Mouse (Mus musculus) limb, embryonic 12.5 days (tissue): Measurements from ENCODE around the gene Baz1b. TPM values are rescaled to one million over a fixed set of nuclear protein-coding genes. Genes with fewer than 3 reads are reported as not detected.

Source experiments
- ATAC-seq: fragments of 200-750 bp; cut with Nextera tagmentation; 2 replicates; pipeline ENCODE4 v1.8.0; 2017; ENCODE audit warnings: low read depth, moderate TSS enrichment; ENCODE audit not compliant: insufficient number of reproducible peaks, insufficient read depth, low FRiP score, low TSS enrichment
- H3K27ac ChIP-seq: fragments of 300-500 bp; sonication (generic); 2 replicates; pipeline ENCODE4 v1.5.1; 2016; ENCODE audit warnings: mild to moderate bottlenecking, moderate library complexity
- H3K27me3 ChIP-seq: fragments of 300-500 bp; sonication (generic); 2 replicates; pipeline ENCODE4 v1.6.1; 2016; ENCODE audit warnings: mild to moderate bottlenecking, moderate library complexity
- H3K36me3 ChIP-seq: fragments of 300-500 bp; sonication (generic); 2 replicates; pipeline ENCODE4 v1.6.1; 2016; ENCODE audit warnings: mild to moderate bottlenecking, moderate library complexity
- H3K4me1 ChIP-seq: fragments of 300-500 bp; sonication (generic); replicated peaks from 2 replicates; pipeline ENCODE4 v1.6.1; 2016
- H3K4me2 ChIP-seq: fragments of 300-500 bp; sonication (generic); 2 replicates; pipeline ENCODE4 v1.6.1; 2016; ENCODE audit warnings: mild to moderate bottlenecking, moderate library complexity
- H3K4me3 ChIP-seq: fragments of 300-500 bp; sonication (generic); replicated peaks from 2 replicates; pipeline ENCODE4 v1.5.1; 2016; ENCODE audit warnings: mild to moderate bottlenecking
- H3K9ac ChIP-seq: fragments of 300-500 bp; sonication (generic); replicated peaks from 2 replicates; pipeline ENCODE4 v1.6.1; 2016; ENCODE audit warnings: mild to moderate bottlenecking, moderate library complexity
- H3K9me3 ChIP-seq: fragments of 300-500 bp; sonication (generic); 2 replicates; pipeline ENCODE4 v1.6.1; 2016; ENCODE audit warnings: mild to moderate bottlenecking, moderate library complexity
- WGBS: fragments of 180-500 bp; shearing (Covaris S2); methylation state at CpG from one replicate; pipeline ENCODE4 v1.1.7; 2016; 5-methylcytosine and 5-hydroxymethylcytosine counted together
- polyA plus RNA-seq: library from polyadenylated mRNA; unstranded; fragments of >200 nt; fragmentation: Nextera tagmentation; extraction: Ambion mirVana; gene quantifications from 2 replicates; pipeline ENCODE4 v1.2.1, GENCODE M21; 2016

Gene Baz1b
- polyA plus RNA-seq, 1 experiment from 2014 or later, result 73.6 TPM

DNA sequence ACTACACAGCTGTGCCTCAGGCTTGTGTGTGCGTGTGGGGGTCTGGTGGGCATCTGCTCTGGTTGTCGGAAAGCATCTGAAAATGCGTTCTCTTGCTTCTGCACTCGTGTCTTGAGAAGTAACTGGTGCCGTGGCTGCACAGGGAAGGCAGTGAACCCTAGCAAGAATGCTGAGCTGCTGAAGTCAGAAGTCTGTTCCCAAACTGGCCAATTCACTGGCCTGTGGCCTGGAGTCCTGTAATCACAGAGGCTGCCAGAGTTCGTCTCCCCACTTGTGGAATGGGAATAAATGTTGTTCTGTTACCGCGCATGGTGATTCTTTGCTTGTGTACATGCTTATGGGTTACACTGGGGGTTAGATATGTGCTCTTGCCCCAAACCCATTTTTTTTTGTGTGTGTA lies 24.7 kb upstream of the Baz1b start:
- Histone ChIP-seq H3K27me3 (no peaks in the 10 kb centered on the region), H3K9ac (no peak overlapping the region), H3K36me3 (peaks cover 64% of the 10 kb centered on the region), H3K4me2 (no peak overlapping the region), H3K4me1 (no peaks in the 10 kb centered on the region), H3K4me3 (no peak overlapping the region), H3K27ac (no peak overlapping the region), H3K9me3 (no peaks in the 10 kb centered on the region)
- no peak for ATAC-seq
- 92% methylated on average over 8 of the region's 8 CpGs for WGBS

DNA sequence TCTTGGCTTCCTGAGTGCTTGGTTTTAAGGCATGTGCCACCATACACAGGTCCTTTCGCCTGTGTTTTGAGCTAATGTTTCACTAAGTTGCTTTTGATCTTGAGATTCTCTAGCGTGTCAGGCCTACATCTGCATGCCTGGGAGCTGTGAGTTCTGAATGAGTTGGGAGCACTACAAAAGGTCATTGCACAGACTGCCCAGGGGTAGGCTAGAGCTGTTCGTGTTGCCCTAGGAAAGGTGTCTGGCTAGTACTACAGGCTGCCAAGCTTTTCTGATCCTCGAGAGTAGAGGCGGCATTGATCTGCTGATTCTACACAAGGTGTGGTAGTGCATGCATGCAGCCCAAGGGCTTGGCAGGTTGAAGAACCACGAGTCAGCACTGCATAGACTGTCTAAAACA lies 24.2 kb upstream of the Baz1b start:
- Histone ChIP-seq H3K9ac (no peak overlapping the region), H3K36me3 (peaks cover 62% of the 10 kb centered on the region), H3K4me1 (no peaks in the 10 kb centered on the region), H3K4me3 (no peak overlapping the region), H3K27me3 (no peaks in the 10 kb centered on the region), H3K4me2 (no peak overlapping the region), H3K27ac (no peak overlapping the region), H3K9me3 (no peaks in the 10 kb centered on the region)
- ATAC-seq, result no peak
- WGBS, result 90% methylated on average over 6 of the region's 6 CpGs

GRCm38 (mm10) chr5:135166909-135167308 lies 20.2 kb upstream of the Baz1b start:
- Histone ChIP-seq H3K4me2 (no peak overlapping the region), H3K9ac (no peak overlapping the region), H3K27me3 (no peaks in the 10 kb centered on the region), H3K4me1 (peaks cover 6% of the 10 kb centered on the region; the same call in 1 of the 2 replicates), H3K9me3 (no peaks in the 10 kb centered on the region), H3K4me3 (no peak overlapping the region), H3K36me3 (peaks cover 33% of the 10 kb centered on the region), H3K27ac (no peak overlapping the region)
- no peak for ATAC-seq
- 88% methylated on average over 4 of the region's 4 CpGs for whole genome bisulfite sequencing

DNA sequence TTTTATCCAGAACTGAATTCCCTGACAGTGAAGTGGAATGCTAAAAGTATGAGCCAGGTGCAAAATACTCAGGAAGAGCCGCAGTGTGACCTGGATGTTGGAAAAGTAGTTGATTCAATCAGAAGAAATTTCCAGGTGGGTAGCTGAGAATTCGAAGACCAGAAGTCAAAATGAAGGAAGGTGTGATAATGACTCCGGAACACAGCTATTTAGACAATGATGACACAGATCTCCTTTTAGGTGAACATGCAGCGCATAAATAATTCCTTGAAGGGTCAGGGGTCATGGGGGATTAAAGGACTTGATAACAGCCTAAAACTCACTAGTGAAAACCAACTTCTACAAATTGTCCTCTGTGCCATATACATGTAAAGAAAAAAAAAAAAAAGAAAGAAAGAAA lies 19.6 kb upstream of the Baz1b start:
- no peak overlapping the region for H3K4me2 ChIP-seq

GRCm38 (mm10) chr5:135168063-135169062 lies 18.7 kb upstream of the Baz1b start, which contains the start of gene Bcl7b:
Gene Bcl7b, plus strand, starts transcription at chr5:135168283.
- peak within 1 kb of the TSS; percentile 80 for H3K9ac ChIP-seq
- WGBS, result 2% methylated on average over 95 of the region's 95 CpGs
- H3K27ac ChIP-seq, result peak within 1 kb of the TSS; percentile 98
- peaks cover 6% of the 10 kb centered on the region; the same call in 1 of the 2 replicates for H3K4me1 ChIP-seq
- H3K4me2 ChIP-seq, result peak within 1 kb of the TSS; percentile 79
- no peaks in the 10 kb centered on the region for H3K9me3 ChIP-seq
- no peaks in the 10 kb centered on the region for H3K27me3 ChIP-seq
- peak; percentile 96 for ATAC-seq
- H3K36me3 ChIP-seq, result peaks cover 33% of the 10 kb centered on the region
- peak within 1 kb of the TSS; percentile 68 for H3K4me3 ChIP-seq

More for the DNA sequence above, 19.6 kb upstream of the Baz1b start:
- no peak overlapping the region for H3K9ac ChIP-seq
- H3K27ac ChIP-seq, result no peak overlapping the region
- WGBS, result 97% methylated on average over 4 of the region's 4 CpGs
- H3K4me1 ChIP-seq, result peaks cover 6% of the 10 kb centered on the region; the same call in 1 of the 2 replicates
- H3K9me3 ChIP-seq, result no peaks in the 10 kb centered on the region
- no peaks in the 10 kb centered on the region for H3K27me3 ChIP-seq
- ATAC-seq, result no peak
- H3K4me3 ChIP-seq, result no peak overlapping the region
- peaks cover 33% of the 10 kb centered on the region for H3K36me3 ChIP-seq

GRCm38 (mm10) chr5:135169479-135169878 lies 17.6 kb upstream of the Baz1b start:
- H3K4me3 ChIP-seq, result peak overlapping the region; percentile 68
- no peak for ATAC-seq
- H3K27me3 ChIP-seq, result no peaks in the 10 kb centered on the region
- peak overlapping the region; percentile 79 for H3K4me2 ChIP-seq
- 95% methylated on average over 5 of the region's 5 CpGs for WGBS
- peak overlapping the region; percentile 98; the same call in 1 of the 2 replicates for H3K27ac ChIP-seq
- peaks cover 38% of the 10 kb centered on the region for H3K36me3 ChIP-seq
- no peaks in the 10 kb centered on the region for H3K9me3 ChIP-seq
- H3K9ac ChIP-seq, result peak overlapping the region; percentile 59; the same call in 1 of the 2 replicates
- H3K4me1 ChIP-seq, result peaks cover 6% of the 10 kb centered on the region; the same call in 1 of the 2 replicates

DNA sequence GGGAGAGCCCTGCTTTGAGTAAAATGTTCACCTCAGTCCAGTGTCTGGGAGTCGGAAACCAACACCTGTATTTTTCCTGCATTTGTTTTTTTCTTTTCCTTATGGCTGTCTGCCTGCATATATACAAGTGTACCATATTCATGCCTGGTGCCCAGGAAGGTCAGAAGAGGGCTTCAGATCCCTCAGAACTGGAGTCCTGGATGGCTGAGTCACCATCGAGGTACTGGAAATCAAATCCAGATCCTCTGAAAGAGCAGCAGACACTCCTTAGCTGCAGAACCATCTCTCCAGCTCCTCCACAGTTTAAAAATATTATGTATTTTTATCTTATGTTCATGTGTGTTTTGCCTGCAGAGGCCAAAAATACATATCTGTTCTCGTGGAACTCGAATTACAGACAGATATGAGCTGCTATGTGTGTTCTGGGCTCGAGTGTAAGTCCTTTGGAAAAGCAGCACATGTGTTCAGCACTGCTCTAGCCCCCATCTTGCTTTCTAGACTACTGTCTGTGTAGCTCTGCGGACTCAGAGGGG lies 15.3 kb upstream of the Baz1b start:
- 89% methylated on average over 6 of the region's 6 CpGs for whole genome bisulfite sequencing
- Histone ChIP-seq H3K4me2 (no peak overlapping the region), H3K4me1 (peaks cover 6% of the 10 kb centered on the region; the same call in 1 of the 2 replicates), H3K27ac (0 out of 2 replicates have a peak overlapping the region, but pooled peaks have one; percentile 12), H3K9ac (no peak overlapping the region), H3K4me3 (no peak overlapping the region), H3K36me3 (peaks cover 57% of the 10 kb centered on the region), H3K27me3 (no peaks in the 10 kb centered on the region), H3K9me3 (no peaks in the 10 kb centered on the region)
- ATAC-seq, result no peak

DNA sequence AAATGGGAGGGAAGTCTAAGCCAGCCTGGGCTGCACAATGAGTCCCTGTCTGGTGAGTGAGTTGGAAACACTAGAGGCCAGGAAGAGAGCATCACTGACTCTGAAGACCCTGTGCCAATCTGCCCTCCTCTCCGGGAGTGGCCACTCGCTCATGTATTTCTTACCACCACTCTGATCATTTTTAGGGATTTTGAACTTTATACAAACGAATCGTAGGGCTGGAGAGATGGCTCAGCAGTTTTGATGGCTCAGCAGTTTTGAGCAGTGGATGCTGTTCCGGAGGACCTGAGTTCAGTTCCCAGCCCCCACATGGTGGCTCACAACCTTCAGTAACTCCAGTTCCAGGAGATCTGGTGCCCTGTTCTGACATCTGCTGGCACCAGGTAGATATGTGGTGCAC lies 14.1 kb upstream of the Baz1b start:
- H3K27ac ChIP-seq, result no peak overlapping the region
- 94% methylated on average over 5 of the region's 5 CpGs for WGBS
- H3K4me1 ChIP-seq, result peaks cover 6% of the 10 kb centered on the region; the same call in 1 of the 2 replicates
- no peaks in the 10 kb centered on the region for H3K27me3 ChIP-seq
- H3K4me3 ChIP-seq, result no peak overlapping the region
- H3K36me3 ChIP-seq, result peaks cover 69% of the 10 kb centered on the region
- no peaks in the 10 kb centered on the region for H3K9me3 ChIP-seq
- no peak for ATAC-seq
- no peak overlapping the region for H3K9ac ChIP-seq
- no peak overlapping the region for H3K4me2 ChIP-seq

DNA sequence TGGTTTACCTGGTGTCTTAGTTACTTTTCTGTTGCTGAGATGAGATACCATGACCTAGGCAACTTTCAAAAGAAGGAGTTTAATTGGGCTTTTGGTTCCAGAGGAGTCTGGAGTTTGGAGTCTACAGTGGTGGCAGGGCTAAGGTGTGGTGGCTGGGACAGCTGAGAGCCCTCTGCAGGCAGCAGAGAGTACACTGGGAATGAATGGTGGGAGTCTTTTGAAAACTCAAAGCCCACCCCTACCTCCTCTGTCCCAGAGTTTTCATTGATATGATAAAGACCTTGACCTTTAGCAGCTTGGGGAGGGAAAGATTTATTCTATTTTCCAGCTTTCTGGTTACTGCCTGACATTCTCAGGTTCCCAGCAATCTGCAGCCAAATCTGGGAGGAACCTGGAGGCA lies 12.0 kb upstream of the Baz1b start:
- no peak for ATAC-seq
- no peaks in the 10 kb centered on the region for H3K9me3 ChIP-seq
- H3K9ac ChIP-seq, result no peak overlapping the region
- no peak overlapping the region for H3K4me3 ChIP-seq
- H3K4me2 ChIP-seq, result no peak overlapping the region
- H3K27ac ChIP-seq, result no peak overlapping the region
- H3K4me1 ChIP-seq, result no peaks in the 10 kb centered on the region
- H3K27me3 ChIP-seq, result no peaks in the 10 kb centered on the region
- H3K36me3 ChIP-seq, result peaks cover 90% of the 10 kb centered on the region

- Histone ChIP-seq H3K4me3 (no peak overlapping the region), H3K9ac (no peak overlapping the region), H3K9me3 (no peaks in the 10 kb centered on the region), H3K4me2 (no peak overlapping the region), H3K27me3 (no peaks in the 10 kb centered on the region), H3K4me1 (no peaks in the 10 kb centered on the region), H3K36me3 (peaks cover 86% of the 10 kb centered on the region), H3K27ac (0 out of 2 replicates have a peak overlapping the region, but pooled peaks have one; percentile 4)
- no peak for ATAC-seq
- WGBS, result 81% methylated on average over 3 of the region's 3 CpGs
Measured at GRCm38 (mm10) chr5:135178523-135178922, 8.5 kb upstream of the Baz1b start.

GRCm38 (mm10) chr5:135178996-135179395 lies 8.1 kb upstream of the Baz1b start:
- H3K4me1 ChIP-seq, result no peaks in the 10 kb centered on the region
- no peaks in the 10 kb centered on the region for H3K9me3 ChIP-seq
- WGBS, result 91% methylated on average over 4 of the region's 4 CpGs
- H3K4me3 ChIP-seq, result no peak overlapping the region
- no peak overlapping the region for H3K9ac ChIP-seq
- H3K27ac ChIP-seq, result no peak overlapping the region
- H3K36me3 ChIP-seq, result peaks cover 81% of the 10 kb centered on the region
- H3K27me3 ChIP-seq, result no peaks in the 10 kb centered on the region
- H3K4me2 ChIP-seq, result no peak overlapping the region
- ATAC-seq, result no peak
